Mouse (Mus musculus) neural tube, embryonic 14.5 days (tissue): ENCODE data around the gene Wwp2. TPM values are rescaled to one million over a fixed set of nuclear protein-coding genes. Genes with fewer than 3 reads are reported as not detected.

Source experiments
- ATAC-seq: fragments of 200-750 bp; cut with Nextera tagmentation; 2 replicates; pipeline ENCODE4 v1.8.0; 2017; ENCODE audit warnings: low read depth, mild to moderate bottlenecking, moderate TSS enrichment, moderate library complexity
- H3K27ac ChIP-seq: fragments of 300-500 bp; sonication (generic); 2 replicates; pipeline ENCODE4 v1.5.1; 2014; ENCODE audit warnings: low read depth, mild to moderate bottlenecking, control low read depth, low read length, moderate library complexity, mixed read lengths
- H3K27me3 ChIP-seq: fragments of 300-500 bp; sonication (generic); 2 replicates; pipeline ENCODE4 v1.6.1; 2014; ENCODE audit warnings: low read length; ENCODE audit not compliant: control insufficient read depth, insufficient read depth
- H3K36me3 ChIP-seq: fragments of 300-500 bp; sonication (generic); 2 replicates; pipeline ENCODE4 v1.6.1; 2014; ENCODE audit warnings: low read length, mixed read lengths; ENCODE audit not compliant: control insufficient read depth, insufficient read depth
- H3K4me1 ChIP-seq: fragments of 300-500 bp; sonication (generic); 2 replicates; pipeline ENCODE4 v1.6.1; 2014; ENCODE audit warnings: low read length; ENCODE audit not compliant: control insufficient read depth, insufficient read depth
- H3K4me2 ChIP-seq: fragments of 300-500 bp; sonication (generic); 2 replicates; pipeline ENCODE4 v1.6.1; 2014; ENCODE audit warnings: mild to moderate bottlenecking, low read depth, low read length, control low read depth
- H3K4me3 ChIP-seq: fragments of 300-500 bp; sonication (generic); 2 replicates; pipeline ENCODE4 v1.5.1; 2014; ENCODE audit warnings: low read depth, low read length, control low read depth, mixed read lengths
- H3K9ac ChIP-seq: fragments of 300-500 bp; sonication (generic); replicated peaks from 2 replicates; pipeline ENCODE4 v1.6.1; 2014; ENCODE audit warnings: low read depth, mild to moderate bottlenecking, control low read depth, low read length, mixed read lengths
- H3K9me3 ChIP-seq: fragments of 300-500 bp; sonication (generic); 2 replicates; pipeline ENCODE4 v1.6.1; 2016; ENCODE audit warnings: low read length; ENCODE audit not compliant: control insufficient read depth
- WGBS: fragments of 180-500 bp; shearing (Covaris S2); extraction: QIAGEN DNeasy Blood & Tissue Kit; methylation state at CpG from one replicate; pipeline ENCODE4 v1.1.7; 2014; 5-methylcytosine and 5-hydroxymethylcytosine counted together
- microRNA counts: library from miRNA; unstranded; fragments of <30 nt; microRNA quantifications from one replicate; lab custom pipeline; 2016
- microRNA-seq: library from miRNA; unstranded; fragments of <30 nt; microRNA quantifications from one replicate; pipeline ENCODE4, GENCODE M21; 2016
- polyA plus RNA-seq: library from polyadenylated mRNA; unstranded; fragments of >200 nt; fragmentation: Nextera tagmentation; extraction: Ambion mirVana; gene quantifications from 2 replicates; pipeline ENCODE4 v1.2.1, GENCODE M21; 2014

Gene Wwp2
- polyA plus RNA-seq, 1 experiment from 2014 or later: 38.3 TPM

GRCm38 (mm10) chr8:107599691-107600090 is 163.5 kb downstream of the Wwp2 start:
- Histone ChIP-seq H3K27me3 (no peaks in the 10 kb centered on the region), H3K9ac (no peak overlapping the region), H3K36me3 (no peaks in the 10 kb centered on the region), H3K4me2 (no peak overlapping the region), H3K9me3 (no peaks in the 10 kb centered on the region), H3K4me1 (no peaks in the 10 kb centered on the region), H3K27ac (no peak overlapping the region), H3K4me3 (no peak overlapping the region)
- 86% methylated on average over 9 of the region's 9 CpGs for WGBS
- no peak for ATAC-seq

DNA sequence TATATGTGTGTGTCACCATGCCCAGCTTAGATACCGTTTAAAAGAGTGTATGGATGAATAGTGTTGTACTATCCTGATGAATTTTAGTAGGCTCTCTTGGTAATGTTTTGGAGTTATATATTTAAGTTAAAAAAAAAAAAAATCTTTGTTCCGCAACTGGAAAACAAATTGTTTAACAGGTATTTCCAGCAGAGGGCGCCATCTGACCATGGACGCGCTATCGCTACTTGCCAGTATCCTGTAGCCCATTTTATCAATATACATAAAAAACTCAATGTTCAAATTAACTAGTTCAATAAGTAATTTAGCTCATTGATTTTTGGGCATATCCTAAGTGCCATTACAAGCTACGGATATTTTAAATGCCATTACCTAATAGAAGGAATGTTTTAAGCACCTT is 166.9 kb downstream of the Wwp2 start:
- Histone ChIP-seq H3K36me3 (no peaks in the 10 kb centered on the region), H3K9me3 (no peaks in the 10 kb centered on the region), H3K9ac (no peak overlapping the region), H3K4me1 (peaks cover 5% of the 10 kb centered on the region; the same call in 1 of the 2 replicates), H3K4me3 (no peak overlapping the region), H3K27ac (no peak overlapping the region), H3K27me3 (no peaks in the 10 kb centered on the region), H3K4me2 (no peak overlapping the region)
- WGBS: 5% methylated on average over 7 of the region's 7 CpGs
- ATAC-seq: no peak

MicroRNA genes within 50 kb of the gene (microRNA counts, 519-probe panel; counts per million panel counts)
- 4,539 counts per million, percentile 57 among the panel's probes with 10 or more counts for microRNA mmu-miR-140 (lab: Ali Mortazavi, UCI)

Small RNAs within 50 kb of the gene (microRNA-seq; reads per million reads assigned to microRNA genes)
- gene Mir140: 2,785 reads per million, percentile 86 among the genes with 10 or more reads in this experiment

Other genes with a start within 250 kb of the Wwp2 start
- gene Nfat5, start 142.9 kb upstream of the Wwp2 start, polyA plus RNA-seq: 15.7 and 16.7 TPM in 2 replicates
- gene Nqo1, start 33.2 kb upstream of the Wwp2 start, polyA plus RNA-seq: 5.4 and 7.9 TPM in 2 replicates
- 60.8 and 62.6 TPM in 2 replicates for gene Nob1, start 11.3 kb upstream of the Wwp2 start, polyA plus RNA-seq
- 236 and 255 TPM in 2 replicates for gene Psmd7, start 152.1 kb downstream of the Wwp2 start, polyA plus RNA-seq